Mouse (Mus musculus): ENCODE data around the gene Gm2000. TPM values are rescaled to one million over a fixed set of nuclear protein-coding genes. Genes with fewer than 3 reads are reported as not detected.
"Not testable (repeated sequence)": the region's sequence is repeated elsewhere in the genome, so short reads cannot be mapped to it uniquely, and the experiment has no call there.

The Gm2000 gene
- polyA plus RNA-seq, 1 experiment from 2014 or later = 553 TPM

GRCm38 (mm10) chr1:156352466-156352865 is 13.4 kb upstream of the Gm2000 start:
- H3K27me3 ChIP-seq (replicated peaks; ENCODE audit: insufficient read depth, low read length) = no peaks in the 10 kb centered on the region
- DNase-seq (ENCODE audit: low spot score) = no peak
- no peaks in the 10 kb centered on the region for H3K9me3 ChIP-seq (ENCODE audit: low read length)
- no peak for ATAC-seq
- no peak overlapping the region for H3K4me3 ChIP-seq (ENCODE audit: low read depth, low read length)
- 85% methylated on average over 2 of the region's 2 CpGs for WGBS
- no peak overlapping the region for H3K9ac ChIP-seq (replicated peaks; ENCODE audit: low read depth)
- no peaks in the 10 kb centered on the region for H3K4me1 ChIP-seq (ENCODE audit: insufficient read depth, low read depth, low read length)
- no peak overlapping the region for H3K27ac ChIP-seq (ENCODE audit: low read length)
- TF ChIP-seq EP300 (IDR thresholded peaks at IDR 0.05) = no peak
- TF ChIP-seq CTCF (IDR thresholded peaks at IDR 0.05) = no peak
- H3K36me3 ChIP-seq (ENCODE audit: insufficient read depth, low read length) = no peaks in the 10 kb centered on the region
- no peak overlapping the region for H3K4me2 ChIP-seq (replicated peaks; ENCODE audit: low read depth, low read length)

DNA sequence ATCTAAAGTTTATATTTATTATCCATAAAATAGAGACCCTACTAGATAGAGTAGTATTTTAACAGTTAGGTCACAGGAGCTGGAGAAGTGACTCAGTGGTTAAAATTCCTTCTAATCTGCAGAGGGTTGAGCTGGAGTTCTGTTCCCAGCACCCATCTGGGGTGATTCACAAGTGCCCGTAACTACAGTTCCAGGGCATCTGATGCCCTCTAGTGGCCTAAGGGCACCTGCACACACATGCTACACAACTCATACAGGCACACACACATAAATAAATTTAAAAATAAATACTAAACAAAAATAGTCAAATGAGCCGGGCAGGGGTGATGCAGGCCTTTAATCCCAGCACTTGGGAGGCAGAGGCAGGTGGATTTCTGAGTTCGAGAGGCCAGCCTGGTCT is 15.4 kb downstream of the Gm2000 start:
- no peak for ATAC-seq

DNA sequence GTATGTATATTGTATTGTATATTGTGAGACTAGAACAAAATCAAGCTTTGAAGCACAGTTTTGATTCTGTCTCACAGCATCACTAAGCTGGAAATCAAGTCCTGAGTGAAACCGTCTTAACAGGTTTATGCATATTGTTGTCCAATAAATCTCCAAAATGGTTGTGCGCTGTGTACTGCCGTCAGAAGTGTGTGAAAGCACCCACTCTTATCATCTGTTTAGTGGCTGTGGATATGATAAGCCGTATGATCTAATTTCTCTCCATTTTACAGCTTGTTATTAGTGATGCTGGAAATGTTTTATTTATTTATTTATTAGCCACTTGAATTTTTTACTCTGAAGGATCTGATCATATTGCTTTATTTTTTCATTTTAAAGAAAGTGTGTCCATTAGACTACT is 20.4 kb downstream of the Gm2000 start:
- H3K4me2 ChIP-seq (replicated peaks; ENCODE audit: low read depth, low read length) = no peak overlapping the region
- H3K9me3 ChIP-seq (ENCODE audit: low read length) = no peaks in the 10 kb centered on the region
- WGBS = 87% methylated on average over 4 of the region's 4 CpGs
- H3K27me3 ChIP-seq (replicated peaks; ENCODE audit: insufficient read depth, low read length) = no peaks in the 10 kb centered on the region
- H3K27ac ChIP-seq (ENCODE audit: low read length) = no peak overlapping the region
- no peak overlapping the region for H3K9ac ChIP-seq (replicated peaks; ENCODE audit: low read depth)
- TF ChIP-seq EP300 (IDR thresholded peaks at IDR 0.05) (no peak), CTCF (IDR thresholded peaks at IDR 0.05) (no peak)
- H3K36me3 ChIP-seq (ENCODE audit: insufficient read depth, low read length) = no peaks in the 10 kb centered on the region
- DNase-seq (ENCODE audit: low spot score) (no peak), ATAC-seq (no peak)
- H3K4me3 ChIP-seq (ENCODE audit: low read depth, low read length) = no peak overlapping the region
- H3K4me1 ChIP-seq (ENCODE audit: insufficient read depth, low read depth, low read length) = peaks cover under 1% of the 10 kb centered on the region; the same call in 1 of the 2 replicates

More for the DNA sequence above, 15.4 kb downstream of the Gm2000 start:
- DNase-seq (ENCODE audit: low spot score) = no peak
- H3K4me2 ChIP-seq (replicated peaks; ENCODE audit: low read depth, low read length) = no peak overlapping the region
- H3K9me3 ChIP-seq (ENCODE audit: low read length) = no peaks in the 10 kb centered on the region
- no peak overlapping the region for H3K4me3 ChIP-seq (ENCODE audit: low read depth, low read length)
- WGBS = 88% methylated on average over 3 of the region's 3 CpGs
- H3K27me3 ChIP-seq (replicated peaks; ENCODE audit: insufficient read depth, low read length) = no peaks in the 10 kb centered on the region
- H3K9ac ChIP-seq (replicated peaks; ENCODE audit: low read depth) = no peak overlapping the region
- no peak overlapping the region for H3K27ac ChIP-seq (ENCODE audit: low read length)
- H3K4me1 ChIP-seq (ENCODE audit: insufficient read depth, low read depth, low read length) = no peaks in the 10 kb centered on the region
- no peak for TF ChIP-seq EP300 (IDR thresholded peaks at IDR 0.05)
- TF ChIP-seq CTCF (IDR thresholded peaks at IDR 0.05) = no peak
- H3K36me3 ChIP-seq (ENCODE audit: insufficient read depth, low read length) = no peaks in the 10 kb centered on the region

GRCm38 (mm10) chr1:156386880-156387279 is 21.0 kb downstream of the Gm2000 start:
- Histone ChIP-seq H3K4me1 (ENCODE audit: insufficient read depth, low read depth, low read length) (peaks cover 5% of the 10 kb centered on the region; the same call in 1 of the 2 replicates), H3K36me3 (ENCODE audit: insufficient read depth, low read length) (no peaks in the 10 kb centered on the region), H3K27me3 (replicated peaks; ENCODE audit: insufficient read depth, low read length) (no peaks in the 10 kb centered on the region), H3K9ac (replicated peaks; ENCODE audit: low read depth) (no peak overlapping the region), H3K4me2 (replicated peaks; ENCODE audit: low read depth, low read length) (no peak overlapping the region), H3K9me3 (ENCODE audit: low read length) (no peaks in the 10 kb centered on the region), H3K4me3 (ENCODE audit: low read depth, low read length) (no peak overlapping the region), H3K27ac (ENCODE audit: low read length) (no peak overlapping the region)
- ATAC-seq (no peak), DNase-seq (ENCODE audit: low spot score) (no peak)
- WGBS = 58% methylated on average over 3 of the region's 3 CpGs
- TF ChIP-seq EP300 (IDR thresholded peaks at IDR 0.05) (no peak), CTCF (IDR thresholded peaks at IDR 0.05) (no peak)

GRCm38 (mm10) chr1:156393148-156393547 is 27.3 kb downstream of the Gm2000 start:
- H3K9me3 ChIP-seq (ENCODE audit: low read length) = no peaks in the 10 kb centered on the region
- ATAC-seq (no peak), DNase-seq (ENCODE audit: low spot score) (no peak)
- H3K36me3 ChIP-seq (ENCODE audit: insufficient read depth, low read length) = no peaks in the 10 kb centered on the region
- no peaks in the 10 kb centered on the region for H3K27me3 ChIP-seq (replicated peaks; ENCODE audit: insufficient read depth, low read length)
- TF ChIP-seq CTCF (IDR thresholded peaks at IDR 0.05) = no peak
- TF ChIP-seq EP300 (IDR thresholded peaks at IDR 0.05) = no peak
- 62% methylated on average over 4 of the region's 4 CpGs for WGBS
- H3K27ac ChIP-seq (ENCODE audit: low read length) = no peak overlapping the region
- no peak overlapping the region for H3K9ac ChIP-seq (replicated peaks; ENCODE audit: low read depth)
- H3K4me3 ChIP-seq (ENCODE audit: low read depth, low read length) = no peak overlapping the region
- no peak overlapping the region for H3K4me2 ChIP-seq (replicated peaks; ENCODE audit: low read depth, low read length)
- H3K4me1 ChIP-seq (ENCODE audit: insufficient read depth, low read depth, low read length) = peaks cover 5% of the 10 kb centered on the region; the same call in 1 of the 2 replicates

DNA sequence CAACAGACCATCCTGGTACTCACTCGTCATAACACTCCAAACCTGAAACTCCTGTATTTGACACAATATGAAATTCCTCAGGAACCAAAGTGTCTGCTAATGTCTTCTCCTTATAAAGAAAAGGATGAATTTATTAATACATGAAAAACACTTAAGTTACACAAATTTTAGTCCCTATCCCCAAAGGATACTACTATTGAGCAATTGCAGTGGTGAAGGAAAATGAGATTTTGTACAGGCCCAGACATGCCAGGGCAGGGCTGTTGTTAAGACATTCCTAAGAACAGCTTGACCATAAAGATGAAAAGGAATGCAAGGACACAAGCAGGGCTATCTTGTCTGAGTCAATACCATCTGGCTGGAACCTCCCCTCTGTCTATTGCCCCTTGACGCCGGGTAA is 34.3 kb downstream of the Gm2000 start:
- H3K27ac ChIP-seq (ENCODE audit: low read length); H3K4me2 ChIP-seq (replicated peaks; ENCODE audit: low read depth, low read length); H3K4me1 ChIP-seq (ENCODE audit: insufficient read depth, low read depth, low read length); H3K36me3 ChIP-seq (ENCODE audit: insufficient read depth, low read length); H3K4me3 ChIP-seq (ENCODE audit: low read depth, low read length); DNase-seq (ENCODE audit: low spot score); H3K27me3 ChIP-seq (replicated peaks; ENCODE audit: insufficient read depth, low read length); ATAC-seq; H3K9ac ChIP-seq (replicated peaks; ENCODE audit: low read depth); H3K9me3 ChIP-seq (ENCODE audit: low read length): not testable (repeated sequence)
- 55% methylated on average over 3 of the region's 3 CpGs for WGBS

DNA sequence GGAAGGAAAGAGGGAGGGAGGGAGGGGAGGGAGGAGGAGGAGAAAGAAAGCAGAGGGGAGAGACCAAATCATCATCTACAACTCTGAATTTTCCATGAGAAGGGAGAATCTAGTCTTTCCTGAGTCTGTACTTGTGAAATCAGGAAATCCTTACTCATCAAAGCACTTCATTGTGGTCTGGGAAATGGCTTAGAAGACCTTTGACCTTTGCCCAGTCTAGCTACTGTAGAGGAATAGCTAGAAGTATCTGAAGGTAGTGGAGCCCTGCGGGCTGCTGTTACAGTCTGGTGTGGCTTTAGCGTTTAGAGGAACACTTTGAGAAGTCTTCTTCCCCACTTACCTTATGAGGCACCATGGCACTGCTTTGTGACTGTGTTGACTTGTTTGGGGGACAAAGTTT is 36.7 kb downstream of the Gm2000 start:
- Histone ChIP-seq H3K27me3 (replicated peaks; ENCODE audit: insufficient read depth, low read length) (no peaks in the 10 kb centered on the region), H3K36me3 (ENCODE audit: insufficient read depth, low read length) (no peaks in the 10 kb centered on the region), H3K9me3 (ENCODE audit: low read length) (no peaks in the 10 kb centered on the region), H3K4me2 (replicated peaks; ENCODE audit: low read depth, low read length) (no peak overlapping the region), H3K27ac (ENCODE audit: low read length) (no peak overlapping the region), H3K9ac (replicated peaks; ENCODE audit: low read depth) (no peak overlapping the region), H3K4me1 (ENCODE audit: insufficient read depth, low read depth, low read length) (no peaks in the 10 kb centered on the region), H3K4me3 (ENCODE audit: low read depth, low read length) (no peak overlapping the region)
- no peak for TF ChIP-seq CTCF (IDR thresholded peaks at IDR 0.05)
- TF ChIP-seq EP300 (IDR thresholded peaks at IDR 0.05) = no peak
- no peak for ATAC-seq
- 62% methylated on average over 2 of the region's 2 CpGs for WGBS
- no peak for DNase-seq (ENCODE audit: low spot score)
